Mouse (Mus musculus) neural tube, embryonic 13.5 days (tissue): ENCODE results near the gene Cavin2. TPM values are rescaled to one million over a fixed set of nuclear protein-coding genes. Genes with fewer than 3 reads are reported as not detected.

Experiments
- ATAC-seq: fragments of 200-750 bp; cut with Nextera tagmentation; 2 replicates; pipeline ENCODE4 v1.8.0; 2017; ENCODE audit warnings: low read depth, mild to moderate bottlenecking, moderate TSS enrichment, moderate library complexity
- H3K27ac ChIP-seq: fragments of 300-500 bp; sonication (generic); replicated peaks from 2 replicates; pipeline ENCODE4 v1.5.1; 2015; ENCODE audit warnings: moderate library complexity, mild to moderate bottlenecking, inconsistent platforms
- H3K27me3 ChIP-seq: fragments of 300-500 bp; sonication (generic); 2 replicates; pipeline ENCODE4 v1.6.1; 2015; ENCODE audit warnings: mild to moderate bottlenecking, inconsistent platforms
- H3K36me3 ChIP-seq: fragments of 300-500 bp; sonication (generic); 2 replicates; pipeline ENCODE4 v1.6.1; 2015; ENCODE audit warnings: mild to moderate bottlenecking, inconsistent platforms
- H3K4me1 ChIP-seq: fragments of 300-500 bp; sonication (generic); replicated peaks from 2 replicates; pipeline ENCODE4 v1.6.1; 2015; ENCODE audit warnings: inconsistent platforms
- H3K4me2 ChIP-seq: fragments of 300-500 bp; sonication (generic); 2 replicates; pipeline ENCODE4 v1.6.1; 2015; ENCODE audit warnings: inconsistent platforms, mild to moderate bottlenecking, moderate library complexity
- H3K4me3 ChIP-seq: fragments of 300-500 bp; sonication (generic); 2 replicates; pipeline ENCODE4 v1.5.1; 2015; ENCODE audit warnings: mild to moderate bottlenecking, inconsistent platforms
- H3K9ac ChIP-seq: fragments of 300-500 bp; sonication (generic); 2 replicates; pipeline ENCODE4 v1.6.1; 2015; ENCODE audit warnings: moderate library complexity, mild to moderate bottlenecking, inconsistent platforms
- H3K9me3 ChIP-seq: fragments of 300-500 bp; sonication (generic); 2 replicates; pipeline ENCODE4 v1.6.1; 2016; ENCODE audit warnings: inconsistent platforms
- WGBS: fragments of 180-500 bp; shearing (Covaris S2); methylation state at CpG from one replicate; pipeline ENCODE4 v1.1.7; 2015; 5-methylcytosine and 5-hydroxymethylcytosine counted together
- polyA plus RNA-seq: library from polyadenylated mRNA; unstranded; fragments of >200 nt; fragmentation: Nextera tagmentation; extraction: Ambion mirVana; gene quantifications from 2 replicates; pipeline ENCODE4 v1.2.1, GENCODE M21; 2015

The Cavin2 gene
- polyA plus RNA-seq, 1 experiment from 2014 or later, result 9.7 TPM

GRCm38 (mm10) chr1:51332986-51333385 lies 44.1 kb downstream of the Cavin2 start:
- ATAC-seq, result peak; percentile 38; the same call in 1 of the 2 replicates
- no peaks in the 10 kb centered on the region for H3K9me3 ChIP-seq
- H3K27me3 ChIP-seq, result no peaks in the 10 kb centered on the region
- peak overlapping the region; percentile 29 for H3K4me3 ChIP-seq
- peak overlapping the region; percentile 62 for H3K9ac ChIP-seq
- peaks cover 31% of the 10 kb centered on the region for H3K4me1 ChIP-seq
- H3K36me3 ChIP-seq, result no peaks in the 10 kb centered on the region
- 29% methylated on average over 6 of the region's 6 CpGs for WGBS
- H3K4me2 ChIP-seq, result peak overlapping the region; percentile 56
- peak overlapping the region; percentile 83 for H3K27ac ChIP-seq

- Histone ChIP-seq H3K4me3 (peak overlapping the region; percentile 29), H3K4me2 (peak overlapping the region; percentile 56), H3K27ac (peak overlapping the region; percentile 88), H3K9me3 (no peaks in the 10 kb centered on the region), H3K4me1 (peaks cover 31% of the 10 kb centered on the region), H3K27me3 (no peaks in the 10 kb centered on the region), H3K9ac (peak overlapping the region; percentile 62), H3K36me3 (no peaks in the 10 kb centered on the region)
- 13% methylated on average over 18 of the region's 18 CpGs for WGBS
- ATAC-seq, result peak; percentile 94
Observed at GRCm38 (mm10) chr1:51333557-51334285, 44.8 kb downstream of the Cavin2 start.

GRCm38 (mm10) chr1:51334289-51334688 lies 45.4 kb downstream of the Cavin2 start:
- ATAC-seq, result peak; percentile 69
- Histone ChIP-seq H3K4me1 (peaks cover 31% of the 10 kb centered on the region), H3K9me3 (no peaks in the 10 kb centered on the region), H3K4me3 (no peak overlapping the region), H3K9ac (peak overlapping the region; percentile 47), H3K27ac (peak overlapping the region; percentile 88), H3K36me3 (no peaks in the 10 kb centered on the region), H3K4me2 (peak overlapping the region; percentile 56), H3K27me3 (no peaks in the 10 kb centered on the region)
- WGBS, result 25% methylated on average over 6 of the region's 6 CpGs

GRCm38 (mm10) chr1:51335081-51335480 lies 46.2 kb downstream of the Cavin2 start:
- no peaks in the 10 kb centered on the region for H3K9me3 ChIP-seq

GRCm38 (mm10) chr1:51344160-51344559 lies 55.2 kb downstream of the Cavin2 start:
- no peaks in the 10 kb centered on the region for H3K9me3 ChIP-seq
- H3K9ac ChIP-seq, result no peak overlapping the region
- H3K4me3 ChIP-seq, result no peak overlapping the region
- no peaks in the 10 kb centered on the region for H3K36me3 ChIP-seq
- WGBS, result 76% methylated on average over 3 of the region's 3 CpGs
- no peak overlapping the region for H3K4me2 ChIP-seq
- H3K27ac ChIP-seq, result no peak overlapping the region
- no peaks in the 10 kb centered on the region for H3K27me3 ChIP-seq
- no peak for ATAC-seq
- peaks cover 7% of the 10 kb centered on the region for H3K4me1 ChIP-seq

More at GRCm38 (mm10) chr1:51335081-51335480, 46.2 kb downstream of the Cavin2 start:
- H3K4me3 ChIP-seq, result no peak overlapping the region
- no peak overlapping the region for H3K4me2 ChIP-seq
- H3K36me3 ChIP-seq, result no peaks in the 10 kb centered on the region
- WGBS, result 94% methylated on average over 2 of the region's 2 CpGs
- peaks cover 31% of the 10 kb centered on the region for H3K4me1 ChIP-seq
- H3K9ac ChIP-seq, result no peak overlapping the region
- no peak for ATAC-seq
- H3K27me3 ChIP-seq, result no peaks in the 10 kb centered on the region
- no peak overlapping the region for H3K27ac ChIP-seq

GRCm38 (mm10) chr1:51347596-51347995 lies 58.7 kb downstream of the Cavin2 start:
- Histone ChIP-seq H3K9me3 (no peaks in the 10 kb centered on the region), H3K4me1 (peaks cover 14% of the 10 kb centered on the region), H3K4me3 (no peak overlapping the region), H3K36me3 (no peaks in the 10 kb centered on the region), H3K27me3 (no peaks in the 10 kb centered on the region), H3K27ac (no peak overlapping the region), H3K9ac (no peak overlapping the region), H3K4me2 (no peak overlapping the region)
- ATAC-seq, result no peak
- WGBS, result 92% methylated on average over 3 of the region's 3 CpGs

- WGBS, result 74% methylated on average over 7 of the region's 7 CpGs
- H3K27ac ChIP-seq, result 0 out of 2 replicates have a peak overlapping the region, but pooled peaks have one; percentile 4
Observed at GRCm38 (mm10) chr1:51348631-51349030, 59.7 kb downstream of the Cavin2 start.

GRCm38 (mm10) chr1:51349291-51349967 lies 60.5 kb downstream of the Cavin2 start:
- Histone ChIP-seq H3K4me2 (no peak overlapping the region), H3K36me3 (no peaks in the 10 kb centered on the region), H3K9ac (no peak overlapping the region; the same call in 1 of the 2 replicates), H3K27ac (peak overlapping the region; percentile 4; the same call in 1 of the 2 replicates), H3K4me1 (peaks cover 14% of the 10 kb centered on the region), H3K9me3 (no peaks in the 10 kb centered on the region), H3K4me3 (no peak overlapping the region), H3K27me3 (no peaks in the 10 kb centered on the region)
- WGBS, result 40% methylated on average over 7 of the region's 7 CpGs
- no peak for ATAC-seq

More at GRCm38 (mm10) chr1:51348631-51349030, 59.7 kb downstream of the Cavin2 start:
- peaks cover 14% of the 10 kb centered on the region for H3K4me1 ChIP-seq
- H3K27me3 ChIP-seq, result no peaks in the 10 kb centered on the region
- H3K36me3 ChIP-seq, result no peaks in the 10 kb centered on the region
- H3K4me2 ChIP-seq, result no peak overlapping the region
- H3K9me3 ChIP-seq, result no peaks in the 10 kb centered on the region
- ATAC-seq, result no peak
- no peak overlapping the region for H3K9ac ChIP-seq
- no peak overlapping the region for H3K4me3 ChIP-seq

Other genes with a start within 250 kb of the Cavin2 start
- 7.6 and 9.4 TPM in 2 replicates for gene Nabp1, start 189.3 kb downstream of the Cavin2 start, polyA plus RNA-seq